Mouse (Mus musculus) intestine, postnatal 0 days (tissue): ENCODE results near the gene Cdk5rap2. TPM values are rescaled to one million over a fixed set of nuclear protein-coding genes. Genes with fewer than 3 reads are reported as not detected.
A peak's percentile ranks its signal among the peaks of the same experiment; 100 is the strongest.

Experiments used
- ATAC-seq: fragments of 200-750 bp; cut with Nextera tagmentation; 2 replicates; pipeline ENCODE4 v1.8.0; 2017; ENCODE audit warnings: mild to moderate bottlenecking, moderate TSS enrichment, moderate library complexity
- H3K27ac ChIP-seq: fragments of 300-500 bp; sonication (generic); 2 replicates; pipeline ENCODE4 v1.5.1; 2014; ENCODE audit warnings: mild to moderate bottlenecking, low read depth, low read length, moderate library complexity
- H3K27me3 ChIP-seq: fragments of 300-500 bp; sonication (generic); replicated peaks from 2 replicates; pipeline ENCODE4 v1.6.1; 2014; ENCODE audit warnings: low read length, mixed read lengths; ENCODE audit not compliant: control insufficient read depth, insufficient read depth
- H3K36me3 ChIP-seq: fragments of 300-500 bp; sonication (generic); 2 replicates; pipeline ENCODE4 v1.6.1; 2014; ENCODE audit warnings: mild to moderate bottlenecking, moderate library complexity; ENCODE audit not compliant: control insufficient read depth, insufficient read depth
- H3K4me1 ChIP-seq: fragments of 300-500 bp; sonication (generic); replicated peaks from 2 replicates; pipeline ENCODE4 v1.6.1; 2014; ENCODE audit warnings: antibody characterized with exemption, low read length, mixed read lengths; ENCODE audit not compliant: control insufficient read depth, insufficient read depth
- H3K4me2 ChIP-seq: fragments of 300-500 bp; sonication (generic); replicated peaks from 2 replicates; pipeline ENCODE4 v1.6.1; 2014; ENCODE audit warnings: low read depth, mild to moderate bottlenecking, moderate library complexity
- H3K4me3 ChIP-seq: fragments of 300-500 bp; sonication (generic); 2 replicates; pipeline ENCODE4 v1.5.1; 2014; ENCODE audit warnings: low read depth, low read length
- H3K9ac ChIP-seq: fragments of 300-500 bp; sonication (generic); 2 replicates; pipeline ENCODE4 v1.6.1; 2014; ENCODE audit warnings: mild to moderate bottlenecking, low read depth, low read length
- H3K9me3 ChIP-seq: fragments of 300-500 bp; sonication (generic); 2 replicates; pipeline ENCODE4 v1.6.1; 2016; ENCODE audit warnings: mixed run types; ENCODE audit not compliant: control insufficient read depth
- CTCF ChIP-seq: sonication (generic); IDR thresholded peaks from 2 replicates; pipeline ENCODE4 v1.5.1; 2016; ENCODE audit warnings: low read depth, mild to moderate bottlenecking, control low read depth, antibody characterized with exemption, moderate library complexity
- WGBS: fragments of 180-500 bp; shearing (Covaris S2); extraction: QIAGEN DNeasy Blood & Tissue Kit; methylation state at CpG from one replicate; pipeline ENCODE4 v1.1.7; 2014; 5-methylcytosine and 5-hydroxymethylcytosine counted together
- polyA plus RNA-seq: library from polyadenylated mRNA; unstranded; fragments of >200 nt; fragmentation: Nextera tagmentation; extraction: Ambion mirVana; gene quantifications from 2 replicates; pipeline ENCODE4 v1.2.1, GENCODE M21; 2015

Gene Cdk5rap2
- polyA plus RNA-seq, 1 experiment from 2014 or later, result 5.4 TPM

DNA sequence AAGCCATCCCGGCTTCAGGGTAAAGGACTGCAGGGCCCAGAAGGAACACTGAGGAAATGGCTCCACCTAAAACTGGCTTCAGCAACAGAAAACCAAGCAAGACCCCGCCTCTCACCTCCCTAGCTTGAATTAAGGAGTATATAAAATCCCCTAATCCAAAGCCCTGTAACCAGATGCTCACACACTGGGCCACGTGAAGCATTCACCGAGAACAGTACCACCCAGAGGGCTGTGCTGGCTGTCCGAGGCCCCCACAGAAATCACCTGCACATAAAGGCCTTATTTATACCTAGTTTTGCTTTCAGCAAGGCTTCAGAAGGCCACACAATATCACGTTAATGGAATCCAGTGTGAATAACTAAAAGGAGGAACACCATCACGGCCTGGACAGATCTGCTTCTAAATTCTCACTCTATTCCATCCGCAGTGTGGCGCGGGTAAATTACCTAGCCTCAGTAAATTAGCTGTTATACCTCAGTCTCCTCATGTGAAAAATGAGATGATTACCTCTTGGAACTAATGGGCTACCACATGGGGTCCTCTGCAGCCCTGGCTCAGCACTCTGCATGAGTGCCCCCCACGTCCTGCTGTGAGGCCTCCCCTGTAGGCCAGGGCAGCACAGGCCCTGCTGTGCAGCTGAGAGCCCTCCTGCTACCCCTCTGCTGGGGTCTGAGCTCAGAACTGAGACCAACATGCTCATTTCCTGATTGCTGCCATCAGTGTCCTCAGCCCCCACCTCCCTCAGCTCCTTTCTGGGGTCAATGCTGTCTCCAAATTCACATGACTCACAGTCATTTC is 45.0 kb downstream of the Cdk5rap2 start:
- Histone ChIP-seq H3K27ac (no peak overlapping the region), H3K27me3 (no peaks in the 10 kb centered on the region), H3K4me3 (no peak overlapping the region), H3K36me3 (peaks cover 3% of the 10 kb centered on the region), H3K9ac (no peak overlapping the region), H3K4me1 (no peaks in the 10 kb centered on the region), H3K4me2 (no peak overlapping the region), H3K9me3 (no peaks in the 10 kb centered on the region)
- no peak for TF ChIP-seq CTCF
- WGBS, result 87% methylated on average over 11 of the region's 11 CpGs
- no peak for ATAC-seq

DNA sequence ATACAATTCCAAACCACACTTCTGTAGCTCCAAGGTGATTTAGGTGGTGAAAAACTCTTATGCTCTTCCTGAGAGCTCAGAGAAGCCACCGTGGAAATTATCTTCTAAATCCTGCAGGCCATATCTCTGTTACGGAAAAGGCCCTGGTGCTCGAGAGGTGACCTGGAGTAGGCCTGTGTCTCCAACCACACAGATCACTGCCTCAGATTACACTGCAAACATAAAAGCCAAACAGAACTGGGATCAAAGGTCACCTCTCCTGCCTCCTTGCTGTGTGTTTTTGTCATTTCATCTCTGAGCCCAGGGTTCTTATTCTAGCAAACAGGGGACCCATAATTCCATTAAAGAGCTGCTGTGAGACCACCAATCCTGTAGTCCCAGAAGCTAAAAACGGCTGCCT is 48.9 kb downstream of the Cdk5rap2 start:
- 44% methylated on average over 4 of the region's 4 CpGs for WGBS
- ATAC-seq, result no peak

DNA sequence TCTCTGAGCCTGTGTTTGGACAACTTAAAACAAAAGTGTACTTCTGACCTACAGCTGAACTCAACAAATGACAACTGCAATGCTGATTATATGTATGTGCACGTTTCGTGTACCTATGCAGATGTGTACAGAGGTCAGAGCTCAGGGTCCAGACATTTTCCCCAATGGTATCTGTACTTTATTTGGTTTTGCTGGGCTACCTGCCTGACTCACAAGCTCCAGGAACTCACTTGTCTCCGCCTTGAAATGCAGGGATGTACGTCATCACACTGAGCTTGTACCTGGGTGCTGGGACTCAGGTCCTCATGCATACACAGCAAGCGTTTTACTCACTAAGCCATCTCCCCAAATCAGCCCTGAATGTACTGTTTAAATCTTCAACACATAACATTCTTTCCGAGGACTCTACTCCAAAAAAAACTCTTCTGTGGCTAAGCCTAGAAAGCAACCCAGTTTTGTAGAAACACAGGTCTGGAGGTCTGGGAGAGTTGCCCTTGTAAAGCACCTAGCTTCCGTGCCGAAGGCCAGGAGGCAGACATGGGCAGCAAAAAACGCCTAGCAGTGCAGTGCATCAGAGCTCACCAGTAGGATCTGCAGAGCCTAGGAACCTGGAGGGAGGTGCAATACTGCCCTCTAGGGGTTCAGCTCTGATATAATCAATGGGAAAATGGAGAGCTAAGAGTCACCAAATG is 54.4 kb downstream of the Cdk5rap2 start:
- Histone ChIP-seq H3K27ac (no peak overlapping the region), H3K27me3 (no peaks in the 10 kb centered on the region), H3K4me1 (no peaks in the 10 kb centered on the region), H3K4me2 (no peak overlapping the region), H3K9ac (no peak overlapping the region), H3K36me3 (peaks cover 26% of the 10 kb centered on the region), H3K4me3 (no peak overlapping the region), H3K9me3 (no peaks in the 10 kb centered on the region)
- 61% methylated on average over 9 of the region's 9 CpGs for WGBS
- TF ChIP-seq CTCF, result peak; percentile 92
- peak; percentile 33; the same call in 1 of the 2 replicates for ATAC-seq

More for the DNA sequence above, 48.9 kb downstream of the Cdk5rap2 start:
- Histone ChIP-seq H3K4me2 (no peak overlapping the region), H3K4me3 (no peak overlapping the region), H3K4me1 (no peaks in the 10 kb centered on the region), H3K27me3 (no peaks in the 10 kb centered on the region), H3K27ac (no peak overlapping the region), H3K36me3 (peaks cover 12% of the 10 kb centered on the region), H3K9ac (no peak overlapping the region), H3K9me3 (no peaks in the 10 kb centered on the region)
- TF ChIP-seq CTCF, result no peak

DNA sequence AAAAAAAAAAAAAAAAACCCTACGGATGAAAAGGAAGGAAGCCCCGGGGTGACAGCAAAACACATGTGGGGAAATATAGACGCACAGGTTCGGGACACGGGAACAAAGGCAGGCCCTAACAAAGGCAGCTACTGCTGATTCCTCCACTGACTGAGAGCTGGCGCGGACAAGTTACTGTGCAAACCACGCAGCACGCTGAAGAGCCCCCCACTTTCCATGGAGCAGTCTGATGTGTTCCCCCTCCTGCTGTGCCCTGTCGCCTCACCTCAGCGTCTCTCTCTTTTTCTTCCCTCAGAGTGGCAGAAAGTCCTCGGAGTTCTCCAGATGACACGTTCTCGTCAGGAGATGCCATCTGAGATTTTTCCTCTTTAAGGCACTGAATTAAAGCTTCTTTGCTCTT is 55.8 kb downstream of the Cdk5rap2 start:
- H3K9ac ChIP-seq, result no peak overlapping the region
- ATAC-seq, result no peak

DNA sequence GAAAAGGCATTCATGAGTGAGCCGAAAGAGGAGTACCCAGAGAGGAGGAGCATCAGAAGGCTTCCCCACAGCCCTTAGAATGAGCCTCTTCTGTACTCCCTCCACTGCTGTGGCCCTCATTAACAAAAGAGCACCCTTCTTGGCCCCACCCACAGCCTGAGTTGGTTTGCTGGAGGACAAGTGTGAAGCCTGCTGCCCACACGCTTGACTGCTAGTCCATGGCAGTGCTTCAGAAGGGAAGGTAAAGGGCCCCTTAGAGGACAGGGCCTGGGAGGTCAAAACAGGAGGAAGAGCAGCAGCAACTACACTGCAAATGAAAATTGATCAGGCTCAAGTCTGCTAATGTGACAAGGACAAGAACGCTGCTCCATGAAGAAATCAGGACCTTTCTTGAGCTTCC is 56.6 kb downstream of the Cdk5rap2 start:
- no peak for TF ChIP-seq CTCF
- WGBS, result 92% methylated on average over 3 of the region's 3 CpGs

More for the DNA sequence above, 55.8 kb downstream of the Cdk5rap2 start:
- Histone ChIP-seq H3K27me3 (no peaks in the 10 kb centered on the region), H3K4me3 (no peak overlapping the region), H3K27ac (no peak overlapping the region), H3K4me1 (no peaks in the 10 kb centered on the region), H3K36me3 (peaks cover 16% of the 10 kb centered on the region), H3K9me3 (no peaks in the 10 kb centered on the region), H3K4me2 (no peak overlapping the region)
- no peak for TF ChIP-seq CTCF
- WGBS, result 90% methylated on average over 14 of the region's 14 CpGs

DNA sequence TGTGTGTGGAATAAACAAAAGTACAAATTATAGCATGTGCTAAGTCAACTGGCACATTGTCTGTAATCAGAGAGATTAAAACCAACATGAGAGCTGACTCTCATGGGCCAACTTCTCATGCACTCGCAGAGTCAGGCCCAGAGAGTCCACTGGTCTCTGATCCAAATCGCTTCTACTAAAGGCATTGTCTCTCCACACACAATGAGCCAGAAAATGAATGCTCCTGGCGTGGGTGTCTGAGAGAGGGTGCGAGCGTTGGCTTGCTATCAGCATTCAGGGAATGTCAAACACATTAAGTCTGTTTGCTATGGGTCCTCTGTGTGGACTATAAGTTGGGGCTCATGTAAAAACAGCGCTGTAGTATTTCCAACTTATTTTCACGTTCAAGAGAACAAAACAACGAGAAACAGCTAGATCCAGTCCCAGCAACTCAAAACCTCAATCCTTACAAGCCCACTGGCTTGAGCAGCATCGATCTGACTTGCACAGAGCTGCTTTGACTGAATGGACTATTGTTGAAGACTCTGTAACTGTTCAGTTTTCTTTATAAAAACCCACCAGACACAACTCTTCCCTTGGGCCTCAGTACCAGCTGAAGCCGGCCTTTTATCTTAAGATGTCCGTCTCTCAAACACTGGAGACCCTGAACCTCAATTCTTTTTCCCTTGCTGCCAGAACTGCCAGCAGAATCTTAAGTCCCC is 74.6 kb downstream of the Cdk5rap2 start:
- Histone ChIP-seq H3K4me2 (no peak overlapping the region), H3K9me3 (no peaks in the 10 kb centered on the region), H3K4me1 (no peaks in the 10 kb centered on the region), H3K36me3 (no peaks in the 10 kb centered on the region; the same call in 1 of the 2 replicates), H3K9ac (no peak overlapping the region), H3K27ac (no peak overlapping the region), H3K27me3 (no peaks in the 10 kb centered on the region), H3K4me3 (no peak overlapping the region)
- TF ChIP-seq CTCF, result no peak
- WGBS, result 68% methylated on average over 11 of the region's 11 CpGs
- no peak for ATAC-seq

More for the DNA sequence above, 56.6 kb downstream of the Cdk5rap2 start:
- Histone ChIP-seq H3K4me1 (no peaks in the 10 kb centered on the region), H3K9ac (no peak overlapping the region), H3K36me3 (peaks cover 20% of the 10 kb centered on the region), H3K4me3 (no peak overlapping the region), H3K27ac (no peak overlapping the region), H3K27me3 (no peaks in the 10 kb centered on the region), H3K4me2 (no peak overlapping the region), H3K9me3 (no peaks in the 10 kb centered on the region)
- ATAC-seq, result no peak
